Mouse (Mus musculus) kidney, postnatal 36 days (tissue): ENCODE data around the gene Cnnm4.
A peak's percentile ranks its signal among the peaks of the same experiment; 100 is the strongest.

Source experiments
- DNase-seq, 2 experiments: peaks; one replicate each; pipeline ENCODE4 v3.0.0; 2021 to 2022; ENCODE audit warnings: mixed read lengths in 2 of 2

The Cnnm4 gene

GRCm38 (mm10) chr1:36471181-36472105, at the start of gene Cnnm4:
Gene Cnnm4, plus strand, starts transcription at chr1:36471620.
- peak; percentile 91 to 94 for DNase-seq

GRCm38 (mm10) chr1:36429511-36429910, 41.9 kb upstream of the Cnnm4 start:
- no peak for DNase-seq

- no peak for DNase-seq
These were observed 38.4 kb upstream of the Cnnm4 start for GRCm38 (mm10) chr1:36432999-36433398.

- DNase-seq: peak; percentile 18 to 30
These were observed 37.8 kb upstream of the Cnnm4 start for GRCm38 (mm10) chr1:36433616-36434015.

GRCm38 (mm10) chr1:36435071-36435470, 36.3 kb upstream of the Cnnm4 start:
- DNase-seq: no peak

GRCm38 (mm10) chr1:36436515-36436914, 34.9 kb upstream of the Cnnm4 start:
- DNase-seq: no peak

GRCm38 (mm10) chr1:36437223-36437622, 34.2 kb upstream of the Cnnm4 start:
- DNase-seq: no peak

GRCm38 (mm10) chr1:36441101-36441500, 30.3 kb upstream of the Cnnm4 start:
- DNase-seq: no peak

GRCm38 (mm10) chr1:36444471-36445464, 26.7 kb upstream of the Cnnm4 start, which contains the start of gene Lman2l:
Gene Lman2l, minus strand, starts transcription at chr1:36445271.
- peak; percentile 98 to 99 for DNase-seq

GRCm38 (mm10) chr1:36445508-36445907, 25.9 kb upstream of the Cnnm4 start:
- DNase-seq: no peak

- DNase-seq: no peak
These were observed 25.2 kb upstream of the Cnnm4 start for GRCm38 (mm10) chr1:36446106-36446824.

GRCm38 (mm10) chr1:36446841-36447240, 24.6 kb upstream of the Cnnm4 start:
- DNase-seq: no peak

- peak in 1 of 2 experiments; percentile 30 for DNase-seq
These were observed 17.2 kb upstream of the Cnnm4 start for GRCm38 (mm10) chr1:36454055-36454815.

- DNase-seq: no peak
These were observed 13.9 kb upstream of the Cnnm4 start for GRCm38 (mm10) chr1:36457388-36458014.

- no peak for DNase-seq
These were observed 13.3 kb upstream of the Cnnm4 start for GRCm38 (mm10) chr1:36458169-36458568.

GRCm38 (mm10) chr1:36461829-36462228, 9.6 kb upstream of the Cnnm4 start:
- no peak for DNase-seq

GRCm38 (mm10) chr1:36465641-36466160, 5.7 kb upstream of the Cnnm4 start:
- DNase-seq: no peak

GRCm38 (mm10) chr1:36467446-36467845, 4.0 kb upstream of the Cnnm4 start:
- DNase-seq: no peak

GRCm38 (mm10) chr1:36469811-36470444, 1.5 kb upstream of the Cnnm4 start:
- no peak for DNase-seq

- DNase-seq: no peak
These were observed 653 bp downstream of the Cnnm4 start for GRCm38 (mm10) chr1:36472106-36472440.
